Mouse (Mus musculus) hindlimb bud, embryonic 11.5 days (tissue): Measurements from ENCODE around the gene H2-Q10.
"Not testable (repeated sequence)": the region's sequence is repeated elsewhere in the genome, so short reads cannot be mapped to it uniquely, and the experiment has no call there.

Source experiments
- DNase-seq: peaks from one replicate; pipeline ENCODE4 v3.0.0-alpha.2; 2012; ENCODE audit warnings: low read depth, low spot score; ENCODE audit errors: extremely low spot score

H2-Q10 gene

DNA sequence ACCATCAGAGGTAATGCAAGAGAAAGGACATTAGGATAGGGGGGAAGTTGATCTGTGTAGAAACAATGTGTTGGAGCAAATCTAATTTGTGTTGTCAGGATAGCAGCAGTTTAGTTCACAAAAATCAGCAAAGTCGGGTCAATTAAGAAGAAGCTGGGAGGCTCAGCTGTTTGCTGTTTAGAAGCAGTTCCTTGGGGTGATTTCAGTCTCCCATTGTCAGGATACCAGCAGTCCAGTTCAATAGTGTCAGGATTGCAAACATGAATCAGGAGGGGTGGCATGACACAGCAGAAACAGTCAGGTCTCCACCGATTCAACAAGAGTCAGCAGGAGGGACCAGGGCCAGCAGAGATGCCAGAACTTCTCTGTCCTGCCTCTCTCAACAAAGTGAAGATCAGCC lies 25.4 kb upstream of the H2-Q10 start:
- DNase-seq = not testable (repeated sequence)

DNA sequence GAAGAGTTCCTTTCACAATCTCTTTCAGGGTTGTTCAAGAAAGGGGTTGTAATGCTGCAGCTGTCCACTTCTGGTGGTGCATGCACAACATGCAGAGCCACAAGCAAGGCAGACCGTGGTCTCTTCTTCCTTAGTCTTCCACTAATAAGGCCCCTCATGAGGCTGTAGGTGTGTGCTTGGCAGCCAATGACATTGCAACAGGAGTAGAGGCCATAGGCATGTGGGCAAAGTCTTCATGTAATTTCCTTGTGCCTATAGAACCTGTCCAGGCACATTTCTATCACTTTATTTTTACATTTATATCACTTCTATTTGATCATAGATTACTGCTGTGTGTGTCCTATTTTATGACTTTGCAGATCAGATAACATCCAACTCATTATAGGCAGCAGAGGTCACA lies 11.6 kb upstream of the H2-Q10 start:
- not testable (repeated sequence) for DNase-seq

GRCm38 (mm10) chr17:35460513-35461341 lies 9.2 kb upstream of the H2-Q10 start:
- not testable (repeated sequence) for DNase-seq

DNA sequence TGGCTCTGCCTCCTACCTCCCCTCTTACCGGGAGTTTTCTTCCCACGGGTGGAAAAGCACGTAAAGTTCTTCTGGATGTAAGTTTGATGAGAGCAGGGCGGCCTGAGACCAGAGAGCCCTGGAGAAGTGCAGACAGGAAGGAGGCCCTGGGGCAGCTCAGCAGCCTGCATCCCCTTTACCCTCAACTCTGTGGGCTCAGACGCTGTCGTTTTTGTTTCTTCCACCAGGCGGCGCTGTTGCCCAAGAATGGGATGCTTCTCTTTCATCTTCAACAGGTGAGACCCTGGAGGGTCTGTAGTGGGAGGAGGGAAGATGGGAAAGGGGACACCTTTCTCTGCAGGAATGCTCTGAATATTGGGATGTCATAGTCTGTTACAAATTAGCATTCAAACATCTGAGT lies 4.2 kb upstream of the H2-Q10 start:
- not testable (repeated sequence) for DNase-seq

GRCm38 (mm10) chr17:35468936-35469335 lies 953 bp upstream of the H2-Q10 start:
- not testable (repeated sequence) for DNase-seq

DNA sequence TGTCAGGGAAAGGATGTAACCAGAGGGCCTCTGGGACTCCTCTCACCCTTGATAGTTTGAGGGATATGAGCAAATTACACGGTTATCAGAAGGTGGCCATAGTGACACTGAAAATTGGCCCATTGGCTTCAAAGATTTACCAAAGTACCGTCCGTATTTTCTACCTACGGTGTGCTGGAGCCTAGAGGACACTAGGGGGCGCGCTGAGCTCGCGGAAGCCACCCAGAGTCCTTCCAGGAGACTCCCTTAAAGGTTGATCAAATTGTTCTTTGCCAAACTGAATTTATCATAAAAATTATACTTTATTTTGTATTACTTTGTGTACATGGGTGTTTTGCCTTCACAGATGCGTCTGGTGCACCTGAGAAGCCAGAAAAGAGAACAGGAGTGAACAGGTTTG lies 14.2 kb downstream of the H2-Q10 start:
- no peak for DNase-seq

DNA sequence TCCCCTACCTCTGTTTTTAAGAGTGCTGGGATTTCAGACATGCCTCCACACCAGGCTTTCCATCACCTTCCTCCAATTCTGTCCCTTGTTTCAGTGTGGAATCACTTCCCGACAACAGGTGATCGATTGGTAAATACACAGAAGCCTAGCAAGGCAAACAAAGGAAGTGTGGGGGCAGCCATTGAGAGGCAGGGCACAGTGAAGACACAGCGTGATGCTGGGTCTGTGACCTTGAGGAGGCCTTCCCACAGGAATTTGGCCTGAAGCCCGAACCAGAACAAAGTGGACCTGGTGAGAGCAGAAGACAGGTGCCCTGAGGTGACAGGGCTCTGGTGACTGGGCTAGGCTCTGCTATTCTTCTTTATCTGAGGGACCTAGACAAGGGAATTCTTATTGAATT lies 15.8 kb downstream of the H2-Q10 start:
- DNase-seq = no peak

- no peak for DNase-seq
These were observed 16.8 kb downstream of the H2-Q10 start for GRCm38 (mm10) chr17:35486726-35487125.

GRCm38 (mm10) chr17:35488041-35488440 lies 18.2 kb downstream of the H2-Q10 start:
- DNase-seq = no peak

DNA sequence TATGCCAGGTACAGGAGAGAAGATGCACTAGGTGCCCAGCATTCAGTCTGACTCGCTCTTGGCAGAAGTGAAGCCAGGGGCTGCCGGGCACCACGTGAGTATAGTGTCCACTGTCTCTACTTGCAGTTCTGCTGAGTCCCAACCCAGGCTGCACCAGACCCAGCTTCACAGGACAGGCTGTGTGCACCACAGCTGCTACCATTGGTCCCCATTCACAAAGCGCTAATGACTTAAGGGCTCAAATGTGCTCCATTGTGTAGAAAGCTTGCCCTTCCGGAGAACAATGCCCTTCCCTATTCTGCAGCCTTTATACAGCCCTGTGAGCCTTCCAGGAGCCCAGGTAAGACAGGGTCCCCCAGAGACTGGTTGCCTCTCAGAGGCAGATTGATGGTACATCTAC lies 20.4 kb downstream of the H2-Q10 start:
- DNase-seq = no peak

DNA sequence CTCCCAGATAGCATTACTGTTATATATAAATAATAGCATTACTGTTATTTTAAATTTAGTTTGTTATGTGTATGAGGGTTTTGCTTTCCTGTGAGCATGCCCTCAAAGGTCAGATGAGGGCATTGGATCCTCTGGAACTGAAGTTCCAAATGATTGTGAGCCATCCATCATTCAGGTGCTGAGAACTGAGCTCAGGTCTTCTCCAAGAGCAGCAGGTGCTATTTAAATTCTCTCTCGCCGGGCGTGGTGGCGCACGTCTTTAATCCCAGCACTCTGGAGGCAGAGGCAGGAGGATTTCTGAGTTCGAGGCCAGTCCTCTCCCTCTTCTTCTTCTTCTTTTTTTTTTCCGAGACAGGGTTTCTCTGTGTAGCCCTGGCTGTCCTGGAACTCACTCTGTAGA lies 27.2 kb downstream of the H2-Q10 start:
- DNase-seq = no peak

DNA sequence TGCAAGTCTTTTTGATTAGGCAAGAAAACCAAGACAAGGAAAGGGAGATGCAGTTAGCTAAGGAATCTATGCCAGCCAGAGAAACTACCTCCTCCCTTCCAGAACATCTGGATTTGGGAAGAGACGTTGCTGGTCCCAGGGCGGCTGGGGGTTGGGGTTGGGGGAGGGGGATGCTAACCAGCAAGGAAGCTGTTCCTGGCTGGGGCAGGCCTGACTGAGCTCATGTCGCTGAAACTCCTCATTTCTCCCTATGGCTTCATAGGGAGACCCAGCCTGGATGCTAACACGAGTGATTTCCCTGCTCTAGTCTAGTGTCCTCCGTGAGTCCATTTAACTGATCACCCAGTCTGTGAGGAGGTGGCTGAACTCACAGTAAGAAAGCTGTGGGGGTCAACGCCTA lies 32.3 kb downstream of the H2-Q10 start:
- no peak for DNase-seq

DNA sequence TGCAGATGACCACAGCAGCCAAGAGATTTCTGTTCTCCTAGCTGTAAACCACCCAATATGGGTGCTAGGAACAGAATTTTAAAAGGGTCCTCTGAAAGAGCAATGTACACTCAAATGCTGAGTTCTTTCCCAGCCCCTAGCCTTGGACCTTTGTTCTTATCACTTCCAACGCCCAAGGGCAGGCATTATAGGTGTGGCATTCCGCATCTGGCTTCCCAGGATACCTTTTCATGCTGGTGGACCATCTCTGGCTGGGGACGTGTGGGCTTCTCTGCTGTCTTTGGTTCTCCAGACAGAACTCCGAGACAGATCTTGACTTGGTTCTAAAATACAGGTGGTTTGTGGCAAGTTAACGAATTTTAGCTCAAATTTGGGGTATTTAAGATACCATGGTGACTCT lies 32.9 kb downstream of the H2-Q10 start:
- no peak for DNase-seq

GRCm38 (mm10) chr17:35503849-35504248 lies 34.0 kb downstream of the H2-Q10 start:
- no peak for DNase-seq

GRCm38 (mm10) chr17:35504628-35505481 lies 35.0 kb downstream of the H2-Q10 start:
- DNase-seq = no peak

DNA sequence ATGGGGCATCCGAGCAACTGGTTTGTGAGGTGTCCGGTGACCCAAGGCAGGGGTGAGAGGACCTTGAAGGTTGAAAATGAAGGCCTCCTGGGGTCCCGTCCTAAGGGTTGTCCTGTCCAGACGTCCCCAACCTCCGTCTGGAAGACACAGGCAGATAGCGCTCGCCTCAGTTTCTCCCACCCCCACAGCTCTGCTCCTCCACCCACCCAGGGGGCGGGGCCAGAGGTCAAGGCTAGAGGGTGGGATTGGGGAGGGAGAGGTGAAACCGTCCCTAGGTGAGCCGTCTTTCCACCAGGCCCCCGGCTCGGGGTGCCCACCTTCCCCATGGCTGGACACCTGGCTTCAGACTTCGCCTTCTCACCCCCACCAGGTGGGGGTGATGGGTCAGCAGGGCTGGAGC lies 35.9 kb downstream of the H2-Q10 start, which contains the start of gene Pou5f1:
Pou5f1 (plus strand) TSS at position 243 of the 400 bp plus-strand sequence.
- no peak for DNase-seq

- DNase-seq = no peak
These were observed 37.0 kb downstream of the H2-Q10 start for GRCm38 (mm10) chr17:35506881-35507280.

- no peak for DNase-seq
These were observed 37.8 kb downstream of the H2-Q10 start for GRCm38 (mm10) chr17:35507556-35508260.

DNA sequence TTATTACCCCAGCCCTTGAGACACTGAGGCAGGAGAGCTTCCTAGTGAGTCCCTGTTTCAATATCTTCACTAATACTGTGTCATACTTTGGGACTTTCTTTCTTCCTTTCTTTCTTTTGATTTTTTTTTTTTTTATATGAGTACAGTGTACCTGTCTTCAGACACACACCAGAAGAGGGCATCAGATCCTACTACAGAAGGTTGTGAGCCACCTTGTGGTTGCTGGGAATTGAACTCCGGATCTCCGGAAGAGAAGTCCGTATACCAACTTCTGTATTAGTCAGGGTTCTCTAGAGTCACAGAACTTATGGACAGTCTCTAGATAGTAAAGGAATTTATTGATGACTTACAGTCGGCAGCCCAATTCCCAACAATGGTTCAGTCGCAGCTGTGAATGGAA lies 38.4 kb downstream of the H2-Q10 start:
- not testable (repeated sequence) for DNase-seq

DNA sequence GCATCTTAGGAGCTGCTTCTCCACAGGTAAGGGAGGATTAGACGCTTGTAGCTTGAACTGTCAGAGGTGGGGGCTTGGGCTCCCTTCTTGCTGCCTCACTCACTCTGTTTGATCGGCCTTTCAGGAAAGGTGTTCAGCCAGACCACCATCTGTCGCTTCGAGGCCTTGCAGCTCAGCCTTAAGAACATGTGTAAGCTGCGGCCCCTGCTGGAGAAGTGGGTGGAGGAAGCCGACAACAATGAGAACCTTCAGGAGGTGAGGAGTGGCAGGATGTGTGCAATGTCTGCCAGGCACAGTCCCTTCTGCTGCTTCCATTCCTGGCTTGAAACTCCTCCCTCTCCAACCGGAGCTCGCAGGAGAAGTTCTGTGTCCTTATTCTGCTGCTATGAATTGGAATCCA lies 39.4 kb downstream of the H2-Q10 start:
- DNase-seq = no peak

- DNase-seq = no peak
These were observed 43.2 kb downstream of the H2-Q10 start for GRCm38 (mm10) chr17:35512916-35513626.
